Mouse (Mus musculus) neural tube, embryonic 15.5 days (tissue): ENCODE results near the gene Psmb3. TPM values are rescaled to one million over a fixed set of nuclear protein-coding genes. Genes with fewer than 3 reads are reported as not detected.

Experiments
- ATAC-seq: fragments of 200-750 bp; cut with Nextera tagmentation; 2 replicates; pipeline ENCODE4 v1.8.0; 2017; ENCODE audit warnings: mild to moderate bottlenecking, moderate TSS enrichment, moderate library complexity; ENCODE audit not compliant: low FRiP score
- H3K27ac ChIP-seq: fragments of 300-500 bp; sonication (generic); replicated peaks from 2 replicates; pipeline ENCODE4 v1.5.1; 2015; ENCODE audit warnings: mild to moderate bottlenecking, inconsistent platforms
- H3K27me3 ChIP-seq: fragments of 300-500 bp; sonication (generic); replicated peaks from 2 replicates; pipeline ENCODE4 v1.6.1; 2015; ENCODE audit warnings: inconsistent platforms
- H3K36me3 ChIP-seq: fragments of 300-500 bp; sonication (generic); 2 replicates; pipeline ENCODE4 v1.6.1; 2015; ENCODE audit warnings: inconsistent platforms
- H3K4me1 ChIP-seq: fragments of 300-500 bp; sonication (generic); 2 replicates; pipeline ENCODE4 v1.6.1; 2015; ENCODE audit warnings: inconsistent platforms
- H3K4me2 ChIP-seq: fragments of 300-500 bp; sonication (generic); 2 replicates; pipeline ENCODE4 v1.6.1; 2015; ENCODE audit warnings: inconsistent platforms, mild to moderate bottlenecking, moderate library complexity
- H3K4me3 ChIP-seq: fragments of 300-500 bp; sonication (generic); replicated peaks from 2 replicates; pipeline ENCODE4 v1.5.1; 2015; ENCODE audit warnings: mild to moderate bottlenecking, inconsistent platforms
- H3K9ac ChIP-seq: fragments of 300-500 bp; sonication (generic); replicated peaks from 2 replicates; pipeline ENCODE4 v1.6.1; 2015; ENCODE audit warnings: mild to moderate bottlenecking, inconsistent platforms
- H3K9me3 ChIP-seq: fragments of 300-500 bp; sonication (generic); replicated peaks from 2 replicates; pipeline ENCODE4 v1.6.1; 2016; ENCODE audit warnings: inconsistent platforms
- WGBS: fragments of 180-500 bp; shearing (Covaris S2); methylation state at CpG from one replicate; pipeline ENCODE4 v1.1.7; 2015; ENCODE audit warnings: mixed read lengths; 5-methylcytosine and 5-hydroxymethylcytosine counted together
- polyA plus RNA-seq: library from polyadenylated mRNA; unstranded; fragments of >200 nt; fragmentation: Nextera tagmentation; extraction: Ambion mirVana; gene quantifications from 2 replicates; pipeline ENCODE4 v1.2.1, GENCODE M21; 2015

The Psmb3 gene
- polyA plus RNA-seq, 1 experiment from 2014 or later: 459 TPM

- Histone ChIP-seq H3K4me3 (no peak overlapping the region), H3K4me2 (no peak overlapping the region), H3K9ac (no peak overlapping the region), H3K27me3 (no peaks in the 10 kb centered on the region), H3K36me3 (peaks cover 62% of the 10 kb centered on the region), H3K27ac (0 out of 2 replicates have a peak overlapping the region, but pooled peaks have one; percentile 41), H3K4me1 (peaks cover 5% of the 10 kb centered on the region; the same call in 1 of the 2 replicates), H3K9me3 (no peaks in the 10 kb centered on the region)
- WGBS: 87% methylated on average over 8 of the region's 8 CpGs
- no peak for ATAC-seq
Observed at GRCm38 (mm10) chr11:97713896-97714295, 10.7 kb downstream of the Psmb3 start.

GRCm38 (mm10) chr11:97714356-97714755 is 11.2 kb downstream of the Psmb3 start:
- Histone ChIP-seq H3K27me3 (no peaks in the 10 kb centered on the region), H3K9me3 (no peaks in the 10 kb centered on the region), H3K36me3 (peaks cover 64% of the 10 kb centered on the region), H3K27ac (no peak overlapping the region), H3K9ac (no peak overlapping the region), H3K4me2 (no peak overlapping the region), H3K4me3 (no peak overlapping the region), H3K4me1 (peaks cover 5% of the 10 kb centered on the region; the same call in 1 of the 2 replicates)
- no peak for ATAC-seq
- WGBS: 95% methylated on average over 3 of the region's 3 CpGs

- Histone ChIP-seq H3K4me2 (no peak overlapping the region), H3K4me3 (no peak overlapping the region), H3K9ac (no peak overlapping the region), H3K27me3 (no peaks in the 10 kb centered on the region), H3K9me3 (no peaks in the 10 kb centered on the region), H3K36me3 (peaks cover 71% of the 10 kb centered on the region), H3K27ac (no peak overlapping the region), H3K4me1 (peaks cover 5% of the 10 kb centered on the region; the same call in 1 of the 2 replicates)
- 91% methylated on average over 14 of the region's 14 CpGs for WGBS
- ATAC-seq: no peak
Observed at GRCm38 (mm10) chr11:97714784-97715760, 11.9 kb downstream of the Psmb3 start.

- Histone ChIP-seq H3K36me3 (peaks cover 76% of the 10 kb centered on the region), H3K4me2 (no peak overlapping the region), H3K4me3 (no peak overlapping the region), H3K9me3 (no peaks in the 10 kb centered on the region), H3K27ac (no peak overlapping the region), H3K9ac (no peak overlapping the region), H3K27me3 (no peaks in the 10 kb centered on the region), H3K4me1 (peaks cover 5% of the 10 kb centered on the region; the same call in 1 of the 2 replicates)
- ATAC-seq: no peak
- WGBS: 91% methylated on average over 8 of the region's 8 CpGs
Observed at GRCm38 (mm10) chr11:97716021-97716420, 12.8 kb downstream of the Psmb3 start.

- WGBS: 91% methylated on average over 26 of the region's 26 CpGs
- Histone ChIP-seq H3K36me3 (peaks cover 79% of the 10 kb centered on the region), H3K9ac (no peak overlapping the region)
Observed at GRCm38 (mm10) chr11:97717369-97718280, 14.4 kb downstream of the Psmb3 start.

GRCm38 (mm10) chr11:97718281-97718860 is 15.2 kb downstream of the Psmb3 start:
- H3K4me2 ChIP-seq: no peak overlapping the region
- peaks cover 5% of the 10 kb centered on the region; the same call in 1 of the 2 replicates for H3K4me1 ChIP-seq
- no peak overlapping the region for H3K4me3 ChIP-seq
- H3K9ac ChIP-seq: no peak overlapping the region
- H3K27ac ChIP-seq: no peak overlapping the region
- no peaks in the 10 kb centered on the region for H3K9me3 ChIP-seq
- WGBS: 91% methylated on average over 15 of the region's 15 CpGs
- ATAC-seq: no peak
- H3K27me3 ChIP-seq: no peaks in the 10 kb centered on the region
- peaks cover 81% of the 10 kb centered on the region for H3K36me3 ChIP-seq

More at GRCm38 (mm10) chr11:97717369-97718280, 14.4 kb downstream of the Psmb3 start:
- Histone ChIP-seq H3K4me3 (no peak overlapping the region), H3K4me1 (peaks cover 5% of the 10 kb centered on the region; the same call in 1 of the 2 replicates), H3K4me2 (no peak overlapping the region), H3K9me3 (no peaks in the 10 kb centered on the region), H3K27ac (no peak overlapping the region), H3K27me3 (no peaks in the 10 kb centered on the region)
- no peak for ATAC-seq

- Histone ChIP-seq H3K4me2 (no peak overlapping the region), H3K4me1 (no peaks in the 10 kb centered on the region), H3K4me3 (no peak overlapping the region), H3K36me3 (peaks cover 82% of the 10 kb centered on the region), H3K9me3 (no peaks in the 10 kb centered on the region), H3K27ac (no peak overlapping the region), H3K9ac (no peak overlapping the region), H3K27me3 (no peaks in the 10 kb centered on the region)
- 96% methylated on average over 4 of the region's 4 CpGs for WGBS
- no peak for ATAC-seq
Observed at GRCm38 (mm10) chr11:97719041-97719440, 15.8 kb downstream of the Psmb3 start.

GRCm38 (mm10) chr11:97721338-97721737 is 18.1 kb downstream of the Psmb3 start:
- WGBS: 89% methylated on average over 4 of the region's 4 CpGs
- no peaks in the 10 kb centered on the region for H3K4me1 ChIP-seq
- no peak overlapping the region for H3K9ac ChIP-seq
- H3K4me2 ChIP-seq: no peak overlapping the region
- H3K36me3 ChIP-seq: peaks cover 92% of the 10 kb centered on the region
- H3K4me3 ChIP-seq: no peak overlapping the region
- ATAC-seq: no peak
- H3K9me3 ChIP-seq: no peaks in the 10 kb centered on the region
- no peaks in the 10 kb centered on the region for H3K27me3 ChIP-seq
- H3K27ac ChIP-seq: no peak overlapping the region

- Histone ChIP-seq H3K27ac (no peak overlapping the region), H3K4me3 (no peak overlapping the region), H3K36me3 (peaks cover 93% of the 10 kb centered on the region), H3K9me3 (no peaks in the 10 kb centered on the region), H3K4me1 (no peaks in the 10 kb centered on the region), H3K4me2 (no peak overlapping the region), H3K9ac (no peak overlapping the region), H3K27me3 (no peaks in the 10 kb centered on the region)
- 89% methylated on average over 7 of the region's 7 CpGs for WGBS
- ATAC-seq: no peak
Observed at GRCm38 (mm10) chr11:97723709-97724108, 20.5 kb downstream of the Psmb3 start.

GRCm38 (mm10) chr11:97728311-97728710 is 25.1 kb downstream of the Psmb3 start:
- Histone ChIP-seq H3K4me1 (no peaks in the 10 kb centered on the region), H3K9ac (no peak overlapping the region), H3K27ac (no peak overlapping the region), H3K27me3 (no peaks in the 10 kb centered on the region), H3K4me3 (no peak overlapping the region), H3K36me3 (peaks cover 83% of the 10 kb centered on the region), H3K9me3 (no peaks in the 10 kb centered on the region), H3K4me2 (no peak overlapping the region)
- ATAC-seq: no peak
- 84% methylated on average over 7 of the region's 7 CpGs for WGBS

GRCm38 (mm10) chr11:97728730-97729129 is 25.5 kb downstream of the Psmb3 start:
- Histone ChIP-seq H3K9ac (no peak overlapping the region), H3K27ac (no peak overlapping the region), H3K4me1 (no peaks in the 10 kb centered on the region), H3K27me3 (no peaks in the 10 kb centered on the region), H3K36me3 (peaks cover 79% of the 10 kb centered on the region), H3K4me3 (no peak overlapping the region), H3K9me3 (no peaks in the 10 kb centered on the region), H3K4me2 (no peak overlapping the region)
- no peak for ATAC-seq
- WGBS: 92% methylated on average over 7 of the region's 7 CpGs
